Mouse (Mus musculus): ENCODE measurements around the gene Pkp4.

- no peak for TF ChIP-seq CTCF (IDR thresholded peaks at IDR 0.05 in 2 of 3, conservative IDR thresholded peaks at IDR 0.05 in 1 of 3; ENCODE audit: control insufficient read depth in 1 of 3, insufficient read depth in 1 of 3, low read depth in 2 of 3, low read length in 3 of 3, poor library complexity in 1 of 3, severe bottlenecking in 1 of 3)
- TF ChIP-seq POLR2A (IDR thresholded peaks at IDR 0.05; ENCODE audit: control insufficient read depth in 1 of 2, insufficient read depth in 1 of 2, low read depth in 1 of 2, low read length in 2 of 2, poor library complexity in 1 of 2) = no peak
- TF ChIP-seq CHD1 (IDR thresholded peaks at IDR 0.05; ENCODE audit: low read depth, low read length) = no peak
- TF ChIP-seq JUND (IDR thresholded peaks at IDR 0.05; ENCODE audit: low read depth, low read length) = no peak
- no peak for TF ChIP-seq EP300 (IDR thresholded peaks at IDR 0.05; ENCODE audit: low read depth in 1 of 2, low read length in 2 of 2)
- TF ChIP-seq USF1 (IDR thresholded peaks at IDR 0.05; ENCODE audit: low read depth, low read length) = no peak
- TF ChIP-seq ZMIZ1 (IDR thresholded peaks at IDR 0.05; ENCODE audit: low read depth, low read length) = no peak
- TF ChIP-seq SIN3A (IDR thresholded peaks at IDR 0.05; ENCODE audit: low read length) = no peak
- TF ChIP-seq GATA1 (IDR thresholded peaks at IDR 0.05; ENCODE audit: low read depth, low read length) = no peak
- no peak for TF ChIP-seq POLR2AphosphoS5 (IDR thresholded peaks at IDR 0.05; ENCODE audit: borderline replicate concordance, low read depth, low read length)
- no peak for TF ChIP-seq BHLHE40 (IDR thresholded peaks at IDR 0.05; ENCODE audit: borderline replicate concordance, low read depth, low read length)
- TF ChIP-seq POLR2AphosphoS2 (IDR thresholded peaks at IDR 0.05; ENCODE audit: low read length) = no peak
- TF ChIP-seq KAT2A (conservative IDR thresholded peaks at IDR 0.05; ENCODE audit: low read depth, low read length) = no peak
These were observed 240.3 kb downstream of the Pkp4 start for GRCm38 (mm10) chr2:59400901-59401378.
